Mouse (Mus musculus): ENCODE measurements around the gene Kdm6b.

Kdm6b gene

DNA sequence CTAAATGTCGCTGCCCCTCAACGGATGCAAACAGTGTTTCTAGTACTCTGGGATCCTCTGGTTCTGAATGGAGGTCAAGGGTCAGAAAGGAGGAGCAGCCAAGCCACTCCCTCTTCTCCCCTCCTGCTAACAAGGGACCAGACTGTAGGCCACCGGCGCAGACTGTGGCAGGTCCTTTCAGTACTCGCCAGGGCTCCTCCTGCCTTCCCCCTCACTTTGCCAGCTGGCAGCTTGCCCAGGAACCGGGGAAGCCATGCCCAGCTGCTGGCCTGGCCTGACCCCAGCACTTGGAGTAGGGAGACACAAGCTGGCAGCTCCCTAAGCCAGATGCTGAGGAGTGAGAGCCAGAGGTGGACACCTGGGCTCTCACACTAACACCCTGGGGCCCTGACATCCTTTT, 48.6 kb downstream of the Kdm6b start:
- DNase-seq, result peak; percentile 95 to 98

GRCm38 (mm10) chr11:69364376-69364775, 49.1 kb downstream of the Kdm6b start:
- DNase-seq, result no peak

- DNase-seq, result no peak
These were observed 51.0 kb downstream of the Kdm6b start for GRCm38 (mm10) chr11:69362479-69362878.

GRCm38 (mm10) chr11:69362021-69362420, 51.5 kb downstream of the Kdm6b start:
- no peak for DNase-seq

GRCm38 (mm10) chr11:69357690-69358089, 55.8 kb downstream of the Kdm6b start:
- DNase-seq, result no peak

- no peak for DNase-seq
These were observed 56.9 kb downstream of the Kdm6b start for GRCm38 (mm10) chr11:69356544-69356943.

All from cerebellum, postnatal 14 days (tissue).